Mouse (Mus musculus) ES-E14 (cell line): Measurements from ENCODE around the gene Papss2.

ENCODE experiments used
- MAFK ChIP-seq: IDR thresholded peaks from 2 replicates; pipeline ENCODE4 v1.6.1; 2014; ENCODE audit warnings: mild to moderate bottlenecking, low read depth, low read length, inconsistent platforms; ENCODE audit not compliant: insufficient read depth
- ZNF384 ChIP-seq: IDR thresholded peaks from 2 replicates; pipeline ENCODE4 v1.6.1; 2012; ENCODE audit warnings: low read depth, low read length, inconsistent platforms

DNA sequence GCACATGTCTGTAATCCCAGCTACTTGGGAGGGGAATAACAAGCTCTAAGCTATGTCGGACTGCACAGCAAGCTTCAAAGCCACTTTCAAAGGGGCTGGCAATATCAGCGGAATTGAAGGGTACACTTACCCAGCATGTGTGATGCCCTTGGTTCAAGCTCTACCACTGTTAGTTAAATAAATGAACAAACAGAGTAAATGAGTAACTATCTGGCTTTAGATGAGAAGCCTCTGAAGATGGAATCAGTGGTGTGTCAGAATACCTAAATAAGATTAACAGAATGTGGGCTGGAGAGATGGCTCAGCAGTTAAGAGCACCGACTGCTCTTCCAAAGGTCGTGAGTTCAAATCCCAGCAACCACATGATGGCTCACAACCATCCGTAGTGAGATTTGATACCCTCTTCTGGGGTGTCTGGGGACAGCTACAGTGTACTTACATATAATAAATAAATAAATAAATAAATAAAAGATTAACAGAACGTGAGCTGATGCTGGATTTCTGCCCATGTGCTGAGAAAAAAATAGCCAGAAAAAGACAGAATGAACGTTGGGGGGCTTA is 33.1 kb downstream of the Papss2 start:
- TF ChIP-seq ZNF384 (no peak), MAFK (no peak)
